Mouse (Mus musculus) forelimb bud, embryonic 11.5 days (tissue): ENCODE data around the gene Rccd1.

Source experiments
- DNase-seq: peaks from one replicate; pipeline ENCODE4 v3.0.0-alpha.2; 2012; ENCODE audit warnings: low read depth, low spot score

Gene Rccd1

GRCm38 (mm10) chr7:80324043-80324815 is at the start of gene Rccd1:
TSS of gene Rccd1 (minus strand) at chr7:80324454.
- DNase-seq, result peak; percentile 95

DNA sequence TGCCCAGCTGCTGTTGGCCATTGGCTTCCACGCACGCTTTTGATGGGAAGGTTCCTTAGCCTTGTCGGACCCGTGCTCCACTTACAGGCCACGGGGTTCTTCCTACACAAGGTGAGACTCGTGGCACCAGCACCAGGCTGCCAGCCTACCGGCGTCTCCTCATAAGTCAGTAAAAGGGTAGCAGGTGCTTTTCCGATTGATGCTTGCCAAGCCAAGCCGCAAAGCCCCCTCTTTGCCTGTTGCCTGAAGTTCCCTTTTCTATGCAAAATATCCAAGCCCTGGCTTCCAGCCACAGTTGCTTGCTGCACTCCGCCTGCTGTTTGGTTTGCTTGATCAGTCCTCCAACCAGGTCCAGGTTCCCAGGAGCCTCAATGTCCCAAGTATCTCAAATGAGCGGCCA is 49.6 kb upstream of the Rccd1 start:
- DNase-seq, result no peak

- no peak for DNase-seq
Observed at GRCm38 (mm10) chr7:80373352-80373751, 49.1 kb upstream of the Rccd1 start.

DNA sequence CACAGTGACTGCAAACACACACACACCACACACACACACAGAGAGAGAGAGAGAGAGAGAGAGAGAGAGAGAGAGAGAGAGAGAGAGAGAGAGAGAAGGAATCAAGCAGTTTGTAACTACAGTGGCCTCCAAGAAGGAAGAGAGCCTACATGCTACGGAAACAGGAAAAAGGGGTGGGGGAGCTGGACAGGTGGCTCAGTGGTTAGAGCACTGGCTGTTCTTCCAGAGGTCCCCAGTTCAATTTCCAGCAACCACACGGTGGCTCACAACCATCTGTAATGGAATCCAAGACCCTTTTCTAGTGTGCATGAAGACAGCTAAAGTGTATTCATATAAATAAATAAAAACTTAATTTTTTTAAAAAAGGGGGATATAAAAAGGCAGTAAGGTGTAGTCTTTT is 48.4 kb upstream of the Rccd1 start:
- DNase-seq, result no peak

- DNase-seq, result no peak
Observed at GRCm38 (mm10) chr7:80372166-80372565, 47.9 kb upstream of the Rccd1 start.

DNA sequence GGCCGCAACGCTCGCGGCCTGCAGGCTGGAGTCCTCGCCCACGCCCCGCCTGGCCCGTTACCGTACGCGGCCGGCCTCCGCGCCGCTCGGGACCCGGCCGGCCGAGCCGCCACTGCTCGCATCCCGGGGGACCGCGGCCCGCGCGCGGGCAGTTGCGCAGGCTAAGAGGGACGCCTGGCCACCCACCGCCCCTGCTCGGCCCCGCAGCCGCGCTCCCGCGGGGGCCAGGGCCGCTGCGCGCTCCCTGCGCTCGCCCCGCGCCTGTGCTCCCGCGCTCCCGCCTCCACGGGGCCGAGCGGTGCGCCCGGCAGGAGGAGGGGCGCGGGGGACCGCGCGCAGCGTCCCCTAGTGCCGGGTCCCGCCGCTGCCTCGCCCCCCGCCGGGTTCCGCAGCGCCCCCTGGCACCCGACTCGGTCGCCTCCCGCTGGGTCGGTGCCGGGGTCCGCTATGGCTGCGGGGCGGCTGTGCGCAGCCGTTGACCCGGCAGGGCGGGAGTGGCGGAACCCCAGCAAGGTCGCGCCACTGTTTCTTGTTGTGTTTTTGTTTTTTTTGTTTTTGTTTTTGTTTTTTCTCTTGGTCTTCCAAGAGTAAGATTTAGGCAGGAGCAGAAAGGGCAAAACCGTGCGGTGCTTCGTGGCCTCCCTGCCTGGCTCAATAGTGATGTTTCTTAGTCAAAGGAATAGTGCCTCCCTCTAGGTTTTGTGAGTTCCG is 46.9 kb upstream of the Rccd1 start, which contains the start of gene Man2a2:
Gene Man2a2 (minus strand): TSS at position 335 of the 711 bp plus-strand sequence.
- DNase-seq, result peak; percentile 51

- peak; percentile 75 for DNase-seq
Observed at GRCm38 (mm10) chr7:80370649-80371040, 46.4 kb upstream of the Rccd1 start.

- DNase-seq, result no peak
Observed at GRCm38 (mm10) chr7:80369967-80370431, 45.7 kb upstream of the Rccd1 start.

DNA sequence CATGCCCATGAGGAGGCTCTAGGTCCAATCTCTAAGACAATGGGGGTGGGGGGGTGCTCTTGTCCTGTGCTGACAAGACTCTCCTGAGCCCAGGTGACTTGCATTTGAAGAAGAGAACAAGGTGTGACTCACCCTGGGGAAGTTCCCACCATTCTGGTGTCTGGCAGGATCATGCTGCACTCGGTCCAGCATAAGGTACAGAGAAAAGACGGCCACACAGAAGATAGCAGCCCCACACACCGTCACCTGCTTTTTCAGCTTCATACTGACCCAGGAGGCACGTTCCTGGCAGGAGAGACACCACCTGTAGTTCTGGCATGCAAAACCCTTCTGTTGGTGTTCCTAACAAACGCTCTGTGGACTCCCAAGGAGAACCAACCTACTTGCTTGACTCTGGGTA is 45.2 kb upstream of the Rccd1 start:
- no peak for DNase-seq

GRCm38 (mm10) chr7:80368635-80369421 is 44.6 kb upstream of the Rccd1 start:
- no peak for DNase-seq

DNA sequence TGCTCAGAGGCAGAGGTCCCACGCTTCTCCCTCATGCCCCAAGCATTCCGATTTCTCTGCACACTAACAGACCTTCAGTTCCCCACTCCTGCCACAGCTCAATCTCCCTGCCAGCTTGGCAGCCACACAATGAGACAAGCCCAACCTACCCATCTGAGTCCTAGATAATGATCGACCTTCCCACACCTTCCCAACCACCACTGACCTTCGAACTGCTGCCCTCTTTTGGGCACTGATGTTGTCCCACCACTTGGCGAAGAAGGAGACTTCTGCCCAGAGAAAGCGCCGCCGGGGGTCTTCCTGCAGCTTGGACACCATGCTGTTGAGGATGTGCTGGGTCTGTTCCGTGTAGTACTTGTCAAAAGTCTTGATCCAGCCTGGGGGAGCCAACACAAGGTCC is 43.8 kb upstream of the Rccd1 start:
- DNase-seq, result no peak

- no peak for DNase-seq
Observed at GRCm38 (mm10) chr7:80367232-80367631, 43.0 kb upstream of the Rccd1 start.

DNA sequence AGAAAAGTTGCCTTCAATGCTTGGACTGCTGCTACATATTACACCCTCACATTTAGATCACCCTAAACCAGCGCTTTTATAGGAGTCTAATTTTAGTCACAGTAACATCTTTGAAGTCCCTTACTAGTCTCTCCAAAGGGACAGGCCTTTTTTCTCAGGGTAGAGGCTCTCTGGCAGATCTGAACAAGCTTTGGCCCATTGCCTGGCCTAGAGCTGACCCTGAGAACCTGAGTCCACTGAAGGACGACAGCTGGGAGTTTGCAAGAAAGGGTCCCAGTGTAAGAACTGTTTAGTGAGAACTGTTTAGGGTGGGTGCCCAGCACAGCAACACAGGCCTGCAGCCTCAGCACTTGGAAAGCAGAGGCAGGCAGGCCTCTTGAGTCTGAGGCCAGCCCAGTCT is 41.5 kb upstream of the Rccd1 start:
- no peak for DNase-seq

DNA sequence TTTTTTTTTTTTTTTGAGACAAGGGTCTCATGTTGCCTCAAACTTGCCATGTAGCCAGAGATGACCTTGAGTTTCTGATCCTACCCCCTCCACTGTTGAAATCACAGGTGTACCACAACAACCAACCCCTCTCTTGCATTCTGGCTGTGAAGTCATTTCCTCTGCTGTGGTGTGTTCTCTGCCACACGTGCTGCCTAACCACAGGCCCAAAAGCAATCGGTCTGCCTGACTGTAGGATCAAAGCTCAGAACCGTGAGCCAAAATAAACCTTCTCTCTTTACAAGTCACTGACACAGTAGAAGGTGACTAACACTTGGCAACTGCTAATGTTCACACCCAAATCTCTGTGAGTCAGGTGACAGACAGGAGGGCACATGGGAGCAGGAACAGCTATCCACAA is 36.2 kb upstream of the Rccd1 start:
- no peak for DNase-seq

DNA sequence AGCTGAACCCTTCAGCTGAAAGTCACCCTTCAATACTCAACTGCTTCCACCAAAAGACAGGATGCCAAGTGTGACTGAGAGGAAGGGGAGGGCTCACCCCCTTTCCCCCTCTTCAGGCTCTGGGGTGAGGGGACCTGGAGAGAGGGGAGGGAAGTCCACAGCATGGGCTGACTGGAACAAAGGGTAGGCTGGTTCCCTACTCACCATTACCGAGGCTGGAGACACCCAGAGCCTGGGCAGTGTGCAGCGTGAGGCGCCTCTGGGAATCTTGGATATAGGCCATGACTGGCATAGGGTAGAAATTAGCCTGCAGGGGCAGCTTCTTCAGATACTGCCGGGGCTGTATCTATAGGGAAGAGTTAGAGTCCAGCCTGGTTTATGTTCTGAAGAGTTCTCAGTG is 33.8 kb upstream of the Rccd1 start:
- DNase-seq, result no peak

GRCm38 (mm10) chr7:80357156-80357555 is 32.9 kb upstream of the Rccd1 start:
- DNase-seq, result no peak

DNA sequence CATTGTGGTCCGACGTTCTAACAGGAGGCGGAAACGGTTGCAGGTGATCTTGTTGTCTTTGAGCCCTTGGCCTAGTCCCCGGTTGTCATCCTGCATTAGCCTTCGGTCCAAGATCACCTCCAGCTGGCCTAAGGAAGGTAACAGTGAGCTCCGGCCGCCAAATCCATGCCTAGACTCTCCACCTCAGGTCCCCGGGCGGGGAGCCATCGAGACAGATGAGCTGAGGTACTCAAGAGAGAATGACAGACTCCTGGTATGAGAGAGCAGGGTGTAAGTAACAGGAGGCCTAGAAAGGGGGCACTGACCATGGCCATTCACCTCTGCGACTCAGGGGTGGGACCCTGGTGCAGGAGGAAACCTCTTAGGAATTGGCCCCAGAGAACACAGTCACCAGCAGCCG is 32.1 kb upstream of the Rccd1 start:
- no peak for DNase-seq

DNA sequence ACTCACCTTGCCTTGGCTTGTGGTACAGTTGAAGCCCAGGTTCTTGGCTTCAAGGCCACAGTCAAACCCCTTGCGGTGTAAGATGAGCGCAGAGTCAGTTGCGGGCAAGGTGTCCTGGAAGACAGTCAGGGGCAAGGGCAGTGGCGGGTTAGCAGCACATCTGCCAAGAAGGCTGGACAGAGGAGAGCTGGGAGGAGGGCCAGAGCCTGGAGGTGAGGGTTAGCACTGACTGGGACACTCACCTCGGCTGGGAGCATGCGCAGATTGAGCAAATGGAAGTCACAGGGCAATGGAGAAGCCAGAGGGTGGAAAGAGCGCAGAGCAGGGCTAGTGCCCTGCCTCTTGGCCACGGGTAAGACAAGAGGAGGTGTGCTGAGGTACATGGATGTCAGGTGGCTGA is 28.7 kb upstream of the Rccd1 start:
- no peak for DNase-seq

DNA sequence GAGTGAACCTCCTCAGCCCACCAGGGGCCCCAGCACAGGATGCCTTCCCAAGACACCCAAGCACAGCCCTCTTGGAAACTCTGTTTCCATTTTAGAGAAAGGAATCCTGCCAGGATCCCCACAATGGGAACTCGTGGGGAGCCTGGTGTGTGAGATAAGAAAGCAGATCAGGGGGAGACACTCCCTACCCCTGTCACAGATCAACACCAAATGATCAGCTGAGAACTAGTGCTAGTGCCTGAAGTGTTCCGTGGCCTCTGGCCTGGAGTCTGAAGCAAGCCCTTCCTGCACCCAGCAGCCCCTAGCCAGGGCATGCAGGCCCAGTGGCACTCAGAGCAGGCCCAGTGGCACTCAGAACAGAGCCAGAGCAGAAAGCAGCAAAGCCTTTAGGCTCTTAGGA is 26.6 kb upstream of the Rccd1 start:
- DNase-seq, result no peak

GRCm38 (mm10) chr7:80347670-80348586 is 23.7 kb upstream of the Rccd1 start:
- no peak for DNase-seq

GRCm38 (mm10) chr7:80346830-80347229 is 22.6 kb upstream of the Rccd1 start:
- DNase-seq, result no peak
